Mouse (Mus musculus) kidney, embryonic 16.5 days (tissue): ENCODE results near the gene Spred1. TPM values are rescaled to one million over a fixed set of nuclear protein-coding genes. Genes with fewer than 3 reads are reported as not detected.

Source experiments
- ATAC-seq: fragments of 200-750 bp; cut with Nextera tagmentation; 2 replicates; pipeline ENCODE4 v1.8.0; 2017; ENCODE audit warnings: moderate TSS enrichment; ENCODE audit not compliant: low FRiP score, low TSS enrichment
- H3K27ac ChIP-seq: fragments of 300-500 bp; sonication (generic); 2 replicates; pipeline ENCODE4 v1.5.1; 2014; ENCODE audit warnings: low read length
- H3K27me3 ChIP-seq: fragments of 300-500 bp; sonication (generic); 2 replicates; pipeline ENCODE4 v1.6.1; 2014; ENCODE audit warnings: low read length, control low read depth, mixed read lengths; ENCODE audit not compliant: insufficient read depth
- H3K36me3 ChIP-seq: fragments of 300-500 bp; sonication (generic); 2 replicates; pipeline ENCODE4 v1.6.1; 2014; ENCODE audit warnings: low read length, control low read depth, mixed read lengths; ENCODE audit not compliant: insufficient read depth
- H3K4me1 ChIP-seq: fragments of 300-500 bp; sonication (generic); 2 replicates; pipeline ENCODE4 v1.6.1; 2014; ENCODE audit warnings: low read length, control low read depth, mixed read lengths; ENCODE audit not compliant: insufficient read depth
- H3K4me2 ChIP-seq: fragments of 300-500 bp; sonication (generic); replicated peaks from 2 replicates; pipeline ENCODE4 v1.6.1; 2014; ENCODE audit warnings: low read depth, low read length
- H3K4me3 ChIP-seq: fragments of 300-500 bp; sonication (generic); 2 replicates; pipeline ENCODE4 v1.5.1; 2014; ENCODE audit warnings: mild to moderate bottlenecking, low read length
- H3K9ac ChIP-seq: fragments of 300-500 bp; sonication (generic); replicated peaks from 2 replicates; pipeline ENCODE4 v1.6.1; 2014; ENCODE audit warnings: low read length
- H3K9me3 ChIP-seq: fragments of 300-500 bp; sonication (generic); 2 replicates; pipeline ENCODE4 v1.6.1; 2016; ENCODE audit warnings: low read length, control low read depth
- WGBS: fragments of 180-500 bp; shearing (Covaris S2); extraction: QIAGEN DNeasy Blood & Tissue Kit; methylation state at CpG from one replicate; pipeline ENCODE4 v1.1.7; 2014; 5-methylcytosine and 5-hydroxymethylcytosine counted together
- polyA plus RNA-seq: library from polyadenylated mRNA; unstranded; fragments of >200 nt; fragmentation: Nextera tagmentation; extraction: Ambion mirVana; gene quantifications from 2 replicates; pipeline ENCODE4 v1.2.1, GENCODE M21; 2015

The Spred1 gene
- polyA plus RNA-seq, 1 experiment from 2014 or later, result 7.7 TPM

- 3% methylated on average over 2 of the region's 2 CpGs for WGBS
- Histone ChIP-seq H3K4me3 (no peak overlapping the region), H3K36me3 (no peaks in the 10 kb centered on the region), H3K9ac (no peak overlapping the region), H3K27me3 (no peaks in the 10 kb centered on the region), H3K4me1 (peaks cover 28% of the 10 kb centered on the region), H3K9me3 (no peaks in the 10 kb centered on the region), H3K4me2 (no peak overlapping the region), H3K27ac (peak overlapping the region; percentile 66)
- peak; percentile 65; the same call in 1 of the 2 replicates for ATAC-seq
These were observed 28.2 kb upstream of the Spred1 start for GRCm38 (mm10) chr2:117092946-117093401.

GRCm38 (mm10) chr2:117095491-117095890 lies 25.7 kb upstream of the Spred1 start:
- Histone ChIP-seq H3K4me2 (no peak overlapping the region), H3K4me3 (no peak overlapping the region), H3K9me3 (no peaks in the 10 kb centered on the region), H3K4me1 (peaks cover 26% of the 10 kb centered on the region), H3K27ac (no peak overlapping the region), H3K27me3 (no peaks in the 10 kb centered on the region), H3K9ac (no peak overlapping the region), H3K36me3 (no peaks in the 10 kb centered on the region)
- WGBS, result 39% methylated on average over 3 of the region's 3 CpGs
- no peak for ATAC-seq

GRCm38 (mm10) chr2:117097305-117097704 lies 23.9 kb upstream of the Spred1 start:
- H3K4me3 ChIP-seq, result no peak overlapping the region
- no peaks in the 10 kb centered on the region for H3K9me3 ChIP-seq
- H3K27me3 ChIP-seq, result no peaks in the 10 kb centered on the region
- no peaks in the 10 kb centered on the region for H3K36me3 ChIP-seq
- H3K4me1 ChIP-seq, result peaks cover 24% of the 10 kb centered on the region
- H3K4me2 ChIP-seq, result no peak overlapping the region
- ATAC-seq, result no peak
- no peak overlapping the region for H3K9ac ChIP-seq
- H3K27ac ChIP-seq, result no peak overlapping the region
- 83% methylated on average over 5 of the region's 5 CpGs for whole genome bisulfite sequencing

- Histone ChIP-seq H3K36me3 (no peaks in the 10 kb centered on the region), H3K4me3 (no peak overlapping the region), H3K9ac (no peak overlapping the region), H3K4me1 (peaks cover 8% of the 10 kb centered on the region; the same call in 1 of the 2 replicates), H3K4me2 (no peak overlapping the region), H3K9me3 (no peaks in the 10 kb centered on the region), H3K27me3 (no peaks in the 10 kb centered on the region), H3K27ac (no peak overlapping the region)
- no peak for ATAC-seq
- WGBS, result 57% methylated on average over 10 of the region's 10 CpGs
These were observed 21.9 kb upstream of the Spred1 start for GRCm38 (mm10) chr2:117099316-117099715.

GRCm38 (mm10) chr2:117103461-117103860 lies 17.7 kb upstream of the Spred1 start:
- no peak for ATAC-seq
- WGBS, result 20% methylated on average over 4 of the region's 4 CpGs

GRCm38 (mm10) chr2:117105407-117105806 lies 15.8 kb upstream of the Spred1 start:
- no peak overlapping the region for H3K4me2 ChIP-seq
- no peaks in the 10 kb centered on the region for H3K27me3 ChIP-seq
- 74% methylated on average over 7 of the region's 7 CpGs for WGBS
- no peaks in the 10 kb centered on the region for H3K36me3 ChIP-seq
- H3K27ac ChIP-seq, result no peak overlapping the region
- H3K9me3 ChIP-seq, result no peaks in the 10 kb centered on the region; the same call in 1 of the 2 replicates
- H3K4me1 ChIP-seq, result no peaks in the 10 kb centered on the region
- H3K9ac ChIP-seq, result no peak overlapping the region
- no peak for ATAC-seq
- no peak overlapping the region for H3K4me3 ChIP-seq

More at GRCm38 (mm10) chr2:117103461-117103860, 17.7 kb upstream of the Spred1 start:
- Histone ChIP-seq H3K9me3 (no peaks in the 10 kb centered on the region; the same call in 1 of the 2 replicates), H3K4me3 (no peak overlapping the region), H3K36me3 (no peaks in the 10 kb centered on the region), H3K4me2 (no peak overlapping the region), H3K27me3 (no peaks in the 10 kb centered on the region), H3K4me1 (no peaks in the 10 kb centered on the region), H3K9ac (no peak overlapping the region), H3K27ac (no peak overlapping the region)

- H3K9me3 ChIP-seq, result no peaks in the 10 kb centered on the region; the same call in 1 of the 2 replicates
- WGBS, result 54% methylated on average over 4 of the region's 4 CpGs
- H3K27ac ChIP-seq, result no peak overlapping the region
- H3K27me3 ChIP-seq, result no peaks in the 10 kb centered on the region
- H3K4me1 ChIP-seq, result peaks cover under 1% of the 10 kb centered on the region; the same call in 1 of the 2 replicates
- no peak overlapping the region for H3K4me2 ChIP-seq
- no peak for ATAC-seq
- H3K36me3 ChIP-seq, result no peaks in the 10 kb centered on the region
- no peak overlapping the region for H3K9ac ChIP-seq
- H3K4me3 ChIP-seq, result no peak overlapping the region
These were observed 13.1 kb upstream of the Spred1 start for GRCm38 (mm10) chr2:117108059-117108458.

GRCm38 (mm10) chr2:117109296-117109695 lies 11.9 kb upstream of the Spred1 start:
- Histone ChIP-seq H3K9me3 (no peaks in the 10 kb centered on the region; the same call in 1 of the 2 replicates), H3K27ac (no peak overlapping the region)
- 48% methylated on average over 2 of the region's 2 CpGs for WGBS

GRCm38 (mm10) chr2:117110355-117110866 lies 10.8 kb upstream of the Spred1 start:
- ATAC-seq, result no peak
- H3K4me3 ChIP-seq, result no peak overlapping the region
- peaks cover 16% of the 10 kb centered on the region for H3K4me1 ChIP-seq
- H3K9me3 ChIP-seq, result no peaks in the 10 kb centered on the region; the same call in 1 of the 2 replicates
- H3K27me3 ChIP-seq, result no peaks in the 10 kb centered on the region
- H3K9ac ChIP-seq, result no peak overlapping the region
- no peak overlapping the region for H3K4me2 ChIP-seq
- 93% methylated on average over 6 of the region's 6 CpGs for WGBS
- H3K36me3 ChIP-seq, result no peaks in the 10 kb centered on the region
- H3K27ac ChIP-seq, result no peak overlapping the region

More at GRCm38 (mm10) chr2:117109296-117109695, 11.9 kb upstream of the Spred1 start:
- no peak for ATAC-seq
- Histone ChIP-seq H3K27me3 (no peaks in the 10 kb centered on the region), H3K4me1 (peaks cover 12% of the 10 kb centered on the region), H3K36me3 (no peaks in the 10 kb centered on the region), H3K9ac (no peak overlapping the region), H3K4me2 (no peak overlapping the region), H3K4me3 (no peak overlapping the region)

GRCm38 (mm10) chr2:117113262-117113661 lies 7.9 kb upstream of the Spred1 start:
- H3K9me3 ChIP-seq, result no peaks in the 10 kb centered on the region
- H3K9ac ChIP-seq, result no peak overlapping the region
- no peaks in the 10 kb centered on the region for H3K27me3 ChIP-seq
- H3K27ac ChIP-seq, result no peak overlapping the region
- WGBS, result 66% methylated on average over 2 of the region's 2 CpGs
- no peaks in the 10 kb centered on the region for H3K36me3 ChIP-seq
- no peak overlapping the region for H3K4me3 ChIP-seq
- no peak overlapping the region for H3K4me2 ChIP-seq
- no peak for ATAC-seq
- H3K4me1 ChIP-seq, result peaks cover 16% of the 10 kb centered on the region
